Mouse (Mus musculus) G1E (cell line): ENCODE measurements around the gene Prr9. TPM values are rescaled to one million over a fixed set of nuclear protein-coding genes. Genes with fewer than 3 reads are reported as not detected.

Experiments used
- ATAC-seq: 2 replicates; pipeline ENCODE4 v1.8.0; 2016; ENCODE audit warnings: mild to moderate bottlenecking; ENCODE audit not compliant: insufficient number of reproducible peaks, poor library complexity, low FRiP score, severe bottlenecking; ENCODE audit errors: extremely low read depth
- DNase-seq: peaks from one replicate; pipeline ENCODE4 v3.0.0; 2012; ENCODE audit warnings: low spot score
- H3K27me3 ChIP-seq: 2 replicates; pipeline ENCODE4 v1.6.1; 2012; ENCODE audit warnings: mild to moderate bottlenecking, low read length, inconsistent platforms; ENCODE audit not compliant: insufficient read depth
- H3K36me3 ChIP-seq: replicated peaks from 2 replicates; pipeline ENCODE3; 2012; ENCODE audit warnings: mild to moderate bottlenecking, inconsistent platforms
- H3K4me1 ChIP-seq: 2 replicates; pipeline ENCODE4 v1.6.1; 2012; ENCODE audit warnings: low read depth, low read length, inconsistent platforms, mixed read lengths; ENCODE audit not compliant: insufficient read depth
- H3K4me3 ChIP-seq: 2 replicates; pipeline ENCODE4 v1.5.1; 2012; ENCODE audit warnings: low read depth, mild to moderate bottlenecking, inconsistent platforms, low read length, moderate library complexity, mixed read lengths
- H3K9me3 ChIP-seq: replicated peaks from 2 replicates; pipeline ENCODE4 v1.6.1; 2012; ENCODE audit warnings: inconsistent platforms
- CTCF ChIP-seq: IDR thresholded peaks from 2 replicates; pipeline ENCODE4 v1.5.1; 2012; ENCODE audit warnings: low read depth, low read length, inconsistent platforms, mixed read lengths
- GATA1 ChIP-seq: IDR thresholded peaks from 2 replicates; pipeline ENCODE4 v1.6.1; 2012; ENCODE audit warnings: borderline replicate concordance, low read length, inconsistent platforms, mixed read lengths
- GATA2 ChIP-seq: IDR thresholded peaks from 2 replicates; pipeline ENCODE4 v1.6.1; 2012; ENCODE audit warnings: low read depth, low read length, inconsistent platforms, borderline replicate concordance
- POLR2AphosphoS5 ChIP-seq: IDR thresholded peaks from 2 replicates; pipeline ENCODE4 v1.6.1; 2012; ENCODE audit warnings: low read depth, low read length, inconsistent platforms; ENCODE audit not compliant: insufficient replicate concordance
- TAL1 ChIP-seq: conservative IDR thresholded peaks from 2 replicates; pipeline ENCODE4 v1.6.1; 2012; ENCODE audit warnings: low read depth, low read length, inconsistent platforms, mixed read lengths
- polyA plus RNA-seq: library from polyadenylated mRNA; stranded (reverse); fragments of >175 nt; gene quantifications from 2 replicates; pipeline ENCODE4 v1.2.3, GENCODE M21; 2012
- total RNA-seq, 2 experiments: library from RNA; stranded (forward) in 1 of 2; stranded (reverse) in 1 of 2; fragments of 200-1000 nt in 1 of 2; fragments of >200 nt in 1 of 2; fragmentation: Nextera tagmentation in 1 of 2; gene quantifications; 2 replicates each; pipeline ENCODE4 v1.2.3; 2014 to 2017

Prr9 gene
- not detected in 2 replicates for total RNA-seq (2014; fragmentation: Nextera tagmentation)
- total RNA-seq (2017) = 0.22 TPM in 1 of 2 replicates, not detected in the other
- polyA plus RNA-seq = not detected in 2 replicates

GRCm38 (mm10) chr3:92123847-92124246 is at the start of gene Prr9:
Prr9 (minus strand) TSS chr3:92123947.
- no peaks in the 10 kb centered on the region for H3K27me3 ChIP-seq
- TF ChIP-seq GATA2 (no peak), GATA1 (no peak), POLR2AphosphoS5 (no peak), TAL1 (no peak), CTCF (no peak)
- H3K4me3 ChIP-seq = no peak within 1 kb of the TSS
- no peaks in the 10 kb centered on the region for H3K36me3 ChIP-seq
- ATAC-seq = no peak
- H3K9me3 ChIP-seq = peaks cover 10% of the 10 kb centered on the region
- no peak for DNase-seq
- H3K4me1 ChIP-seq = no peaks in the 10 kb centered on the region

GRCm38 (mm10) chr3:92169847-92170246 is 46.1 kb upstream of the Prr9 start:
- Histone ChIP-seq H3K4me3 (no peak overlapping the region), H3K36me3 (no peaks in the 10 kb centered on the region), H3K4me1 (no peaks in the 10 kb centered on the region), H3K9me3 (no peaks in the 10 kb centered on the region), H3K27me3 (no peaks in the 10 kb centered on the region)
- ATAC-seq (no peak), DNase-seq (no peak)
- no peak for TF ChIP-seq GATA1

- TF ChIP-seq GATA2 = no peak
- no peak for TF ChIP-seq GATA1
- no peak for TF ChIP-seq TAL1
- no peak for TF ChIP-seq CTCF
- no peak for TF ChIP-seq POLR2AphosphoS5
- no peaks in the 10 kb centered on the region for H3K4me1 ChIP-seq
- ATAC-seq = no peak
- H3K4me3 ChIP-seq = no peak overlapping the region
- no peaks in the 10 kb centered on the region for H3K9me3 ChIP-seq
- no peaks in the 10 kb centered on the region for H3K36me3 ChIP-seq
- H3K27me3 ChIP-seq = no peaks in the 10 kb centered on the region
- DNase-seq = no peak
These were observed 29.6 kb upstream of the Prr9 start for GRCm38 (mm10) chr3:92153322-92153721.

- DNase-seq = no peak
- Histone ChIP-seq H3K4me3 (no peak overlapping the region), H3K9me3 (no peaks in the 10 kb centered on the region), H3K27me3 (no peaks in the 10 kb centered on the region), H3K4me1 (no peaks in the 10 kb centered on the region), H3K36me3 (no peaks in the 10 kb centered on the region)
- ATAC-seq = peak; percentile 22
- TF ChIP-seq CTCF (0 out of 2 replicates have a peak, but pooled peaks have one; percentile 24), POLR2AphosphoS5 (no peak)
These were observed 27.0 kb upstream of the Prr9 start for GRCm38 (mm10) chr3:92150631-92151277.

GRCm38 (mm10) chr3:92147913-92148312 is 24.2 kb upstream of the Prr9 start:
- Histone ChIP-seq H3K36me3 (no peaks in the 10 kb centered on the region), H3K9me3 (no peaks in the 10 kb centered on the region), H3K27me3 (no peaks in the 10 kb centered on the region), H3K4me1 (no peaks in the 10 kb centered on the region), H3K4me3 (no peak overlapping the region)
- ATAC-seq = no peak
- TF ChIP-seq TAL1 (no peak), POLR2AphosphoS5 (no peak), GATA2 (no peak), GATA1 (no peak), CTCF (no peak)
- no peak for DNase-seq

GRCm38 (mm10) chr3:92147420-92147819 is 23.7 kb upstream of the Prr9 start:
- no peaks in the 10 kb centered on the region for H3K4me1 ChIP-seq
- H3K9me3 ChIP-seq = no peaks in the 10 kb centered on the region
- DNase-seq (no peak), ATAC-seq (no peak)
- no peaks in the 10 kb centered on the region for H3K36me3 ChIP-seq
- TF ChIP-seq GATA1 (no peak), CTCF (no peak), POLR2AphosphoS5 (no peak), TAL1 (no peak), GATA2 (no peak)
- H3K4me3 ChIP-seq = no peak overlapping the region
- H3K27me3 ChIP-seq = no peaks in the 10 kb centered on the region

- TF ChIP-seq GATA1 (no peak), GATA2 (no peak), POLR2AphosphoS5 (no peak), CTCF (no peak), TAL1 (no peak)
These were observed 18.9 kb upstream of the Prr9 start, which contains the start of gene Lelp1 for GRCm38 (mm10) chr3:92142644-92143043. Lelp1 (minus strand) TSS chr3:92142744.

More at GRCm38 (mm10) chr3:92142644-92143043, 18.9 kb upstream of the Prr9 start, which contains the start of gene Lelp1:
- H3K4me1 ChIP-seq = no peaks in the 10 kb centered on the region
- no peak within 1 kb of the TSS for H3K4me3 ChIP-seq
- ATAC-seq (no peak), DNase-seq (no peak)
- no peaks in the 10 kb centered on the region for H3K27me3 ChIP-seq
- peaks cover 8% of the 10 kb centered on the region for H3K9me3 ChIP-seq
- H3K36me3 ChIP-seq = no peaks in the 10 kb centered on the region
